Mouse (Mus musculus) E14TG2a.4 (cell line): Measurements from ENCODE around the gene Rtel1.
A peak's percentile ranks its signal among the peaks of the same experiment; 100 is the strongest.
"Not testable (repeated sequence)": the region's sequence is repeated elsewhere in the genome, so short reads cannot be mapped to it uniquely, and the experiment has no call there.

Experiments
- H3K27me3 ChIP-seq: 2 replicates; pipeline ENCODE4 v1.6.1; 2014; ENCODE audit warnings: low read length, control low read depth; ENCODE audit not compliant: insufficient read depth
- H3K36me3 ChIP-seq: 2 replicates; pipeline ENCODE4 v1.6.1; 2014; ENCODE audit warnings: low read length, control low read depth; ENCODE audit not compliant: insufficient read depth
- H3K4me1 ChIP-seq: replicated peaks from 2 replicates; pipeline ENCODE4 v1.6.1; 2014; ENCODE audit warnings: low read depth, low read length, control low read depth
- H3K4me3 ChIP-seq: replicated peaks from 2 replicates; pipeline ENCODE4 v1.5.1; 2014; ENCODE audit warnings: mild to moderate bottlenecking, low read length
- H3K9me3 ChIP-seq: 2 replicates; pipeline ENCODE4 v1.6.1; 2014; ENCODE audit warnings: low read length, control low read depth
- CTCF ChIP-seq: conservative IDR thresholded peaks from 2 replicates; pipeline ENCODE4 v1.5.1; 2014; ENCODE audit warnings: low read length
- NANOG ChIP-seq: IDR thresholded peaks from 2 replicates; pipeline ENCODE4 v1.6.1; 2014; ENCODE audit warnings: borderline replicate concordance, low read length, mixed read lengths
- POU5F1 ChIP-seq: IDR thresholded peaks from 2 replicates; pipeline ENCODE4 v1.6.1; 2014; ENCODE audit warnings: low read length, borderline replicate concordance

The Rtel1 gene

DNA sequence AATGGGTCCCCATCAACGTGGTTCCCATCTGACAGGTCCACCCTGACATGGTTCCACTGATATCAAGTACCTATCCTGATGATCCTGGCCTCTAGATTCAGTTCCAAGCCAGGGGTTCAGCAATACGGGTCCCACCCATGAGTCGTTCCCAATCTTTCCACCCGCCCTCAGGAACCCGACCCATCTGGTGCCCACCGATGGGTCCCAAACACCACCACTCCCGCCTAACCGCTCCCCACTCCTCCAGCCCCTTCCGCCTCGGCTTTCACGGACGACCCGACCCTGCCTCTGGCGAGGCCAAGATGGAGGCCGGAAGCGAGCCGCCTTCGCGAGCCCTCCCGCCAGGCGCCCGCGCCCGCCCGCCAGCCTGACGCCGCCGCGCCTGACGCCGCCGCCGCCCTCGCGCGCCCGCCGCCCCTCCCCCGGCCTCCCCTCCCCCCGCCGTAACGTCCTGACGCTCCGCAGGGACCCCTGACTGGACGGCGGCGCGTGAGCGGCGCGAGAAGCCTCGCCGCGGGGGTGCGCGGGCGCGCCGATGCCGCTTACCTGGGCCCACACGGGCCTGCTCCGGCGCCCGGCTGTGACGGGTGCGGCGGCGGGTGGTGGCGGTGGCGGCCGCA, 32.1 kb upstream of the Rtel1 start:
- peaks cover 29% of the 10 kb centered on the region for H3K36me3 ChIP-seq
- no peaks in the 10 kb centered on the region for H3K27me3 ChIP-seq
- peaks cover 59% of the 10 kb centered on the region for H3K4me1 ChIP-seq
- H3K4me3 ChIP-seq: peak overlapping the region; percentile 91
- TF ChIP-seq POU5F1 (no peak), NANOG (no peak), CTCF (no peak)
- no peaks in the 10 kb centered on the region for H3K9me3 ChIP-seq

DNA sequence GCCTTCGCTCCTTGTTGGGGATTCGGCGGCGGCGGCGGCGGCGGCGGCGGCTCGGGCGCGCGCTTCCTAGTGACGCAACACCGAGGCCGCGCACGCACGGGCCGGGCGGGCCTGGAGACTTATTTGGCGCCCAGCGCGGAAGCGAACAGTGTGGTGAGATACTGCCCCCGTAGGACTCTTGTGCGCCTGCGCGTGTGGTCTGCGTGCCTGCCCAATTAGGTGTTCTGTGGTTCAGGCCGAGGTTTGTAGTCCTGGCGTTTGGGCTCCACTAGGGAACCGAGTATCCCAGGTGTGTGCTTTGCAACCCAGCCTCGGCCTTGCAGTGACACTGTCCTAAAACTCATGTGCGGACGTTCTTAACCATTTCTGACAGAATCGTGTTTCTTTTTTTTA, 31.6 kb upstream of the Rtel1 start, which contains the start of gene Gmeb2:
Gene Gmeb2, minus strand, starts transcription at position 78 of the 393 bp plus-strand sequence.
- Histone ChIP-seq H3K4me3 (peak within 1 kb of the TSS; percentile 91), H3K4me1 (peaks cover 55% of the 10 kb centered on the region), H3K36me3 (peaks cover 27% of the 10 kb centered on the region)
- H3K27me3 ChIP-seq, H3K9me3 ChIP-seq: not testable (repeated sequence)

DNA sequence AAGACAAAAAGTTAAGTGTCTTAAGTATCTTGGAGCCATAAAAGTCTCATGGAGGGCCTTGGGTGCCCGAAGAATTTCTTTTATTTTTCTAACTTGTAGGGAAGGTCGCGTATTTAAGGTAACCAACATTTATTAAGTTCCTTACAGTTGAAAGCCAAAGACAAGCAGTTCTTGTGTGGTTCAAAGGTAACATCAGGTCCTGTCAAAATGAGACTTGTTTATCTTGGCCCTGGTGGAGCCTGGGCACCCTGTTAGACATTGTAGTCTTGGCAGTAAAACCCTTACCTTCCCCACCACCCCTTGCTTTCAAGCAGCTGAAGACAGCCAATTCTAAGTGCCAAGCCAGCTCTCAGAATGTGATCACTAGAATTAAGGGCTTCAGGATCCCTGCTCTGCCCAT, 30.8 kb upstream of the Rtel1 start:
- H3K4me1 ChIP-seq: peaks cover 49% of the 10 kb centered on the region
- peak overlapping the region; percentile 91 for H3K4me3 ChIP-seq
- no peaks in the 10 kb centered on the region for H3K9me3 ChIP-seq
- TF ChIP-seq POU5F1: no peak
- TF ChIP-seq CTCF: no peak
- no peak for TF ChIP-seq NANOG
- H3K36me3 ChIP-seq: peaks cover 22% of the 10 kb centered on the region
- H3K27me3 ChIP-seq: no peaks in the 10 kb centered on the region

DNA sequence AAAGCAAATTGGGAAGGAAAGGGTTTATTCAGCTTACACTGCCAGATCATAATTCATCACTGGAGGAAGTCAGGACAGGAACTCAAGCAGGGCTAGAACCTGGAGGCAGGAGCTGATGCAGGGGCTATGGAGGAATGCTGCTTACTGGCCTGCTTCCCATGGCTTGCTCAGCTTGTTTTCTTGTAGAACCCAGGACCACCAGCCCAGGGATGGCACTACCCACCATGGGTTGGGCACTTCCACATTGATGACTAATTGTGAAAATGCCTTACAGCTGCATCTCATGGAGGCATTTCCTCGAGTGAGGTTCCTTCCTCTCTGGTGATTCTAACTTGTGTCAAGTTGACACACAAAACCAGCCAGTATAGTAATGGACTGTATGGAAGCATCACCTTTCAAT, 28.6 kb upstream of the Rtel1 start:
- peaks cover 33% of the 10 kb centered on the region for H3K4me1 ChIP-seq
- peaks cover 21% of the 10 kb centered on the region for H3K36me3 ChIP-seq
- no peak overlapping the region for H3K4me3 ChIP-seq
- no peaks in the 10 kb centered on the region for H3K9me3 ChIP-seq
- no peaks in the 10 kb centered on the region for H3K27me3 ChIP-seq
- TF ChIP-seq NANOG: no peak
- TF ChIP-seq POU5F1: no peak
- TF ChIP-seq CTCF: no peak

DNA sequence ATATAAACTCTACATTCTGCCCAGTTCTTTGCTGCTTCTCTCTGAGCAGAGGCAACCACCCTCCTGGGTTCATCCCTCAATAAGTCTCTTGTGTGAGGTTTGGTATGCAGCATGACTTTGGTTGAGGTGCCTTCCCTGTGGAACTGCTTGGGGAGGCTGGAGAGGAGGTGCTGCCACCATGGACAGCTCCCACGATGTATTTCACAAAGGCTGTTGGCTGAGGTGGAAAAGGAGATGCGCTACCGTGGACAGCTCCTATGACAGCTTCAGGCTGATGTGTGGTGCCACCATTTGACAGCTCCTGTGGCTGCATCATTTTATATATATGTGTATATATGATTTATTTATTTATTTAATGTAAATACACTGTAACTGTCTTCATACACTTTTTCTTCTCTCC, 17.5 kb upstream of the Rtel1 start:
- no peaks in the 10 kb centered on the region for H3K9me3 ChIP-seq
- H3K27me3 ChIP-seq: peaks cover 23% of the 10 kb centered on the region
- H3K36me3 ChIP-seq: peaks cover 18% of the 10 kb centered on the region
- no peak for TF ChIP-seq CTCF
- no peak for TF ChIP-seq NANOG
- TF ChIP-seq POU5F1: no peak
- peaks cover 14% of the 10 kb centered on the region for H3K4me1 ChIP-seq
- H3K4me3 ChIP-seq: no peak overlapping the region

DNA sequence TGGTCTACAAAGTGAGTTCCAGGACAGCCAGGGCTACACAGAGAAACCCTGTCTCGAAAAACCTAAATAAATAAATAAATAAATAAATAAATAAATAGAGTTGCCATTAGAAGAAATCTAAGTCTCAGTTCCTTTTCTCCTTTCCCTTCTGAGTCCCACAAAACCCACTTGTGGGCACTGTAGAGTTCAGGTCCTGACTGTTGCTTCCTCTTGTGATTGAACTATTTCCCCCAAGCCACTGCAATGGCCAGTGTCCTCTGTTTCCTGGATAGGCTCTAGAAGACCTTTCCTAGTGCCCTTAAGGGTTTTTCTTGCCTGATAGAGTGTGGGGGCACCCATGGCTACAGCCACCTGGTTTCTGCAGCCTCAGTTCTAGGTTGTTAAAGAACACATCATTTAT, 14.6 kb upstream of the Rtel1 start:
- H3K4me3 ChIP-seq: no peak overlapping the region
- H3K4me1 ChIP-seq: peaks cover 32% of the 10 kb centered on the region
- H3K9me3 ChIP-seq: no peaks in the 10 kb centered on the region
- peaks cover 21% of the 10 kb centered on the region for H3K36me3 ChIP-seq
- H3K27me3 ChIP-seq: peaks cover 34% of the 10 kb centered on the region
- TF ChIP-seq NANOG: no peak
- no peak for TF ChIP-seq POU5F1

DNA sequence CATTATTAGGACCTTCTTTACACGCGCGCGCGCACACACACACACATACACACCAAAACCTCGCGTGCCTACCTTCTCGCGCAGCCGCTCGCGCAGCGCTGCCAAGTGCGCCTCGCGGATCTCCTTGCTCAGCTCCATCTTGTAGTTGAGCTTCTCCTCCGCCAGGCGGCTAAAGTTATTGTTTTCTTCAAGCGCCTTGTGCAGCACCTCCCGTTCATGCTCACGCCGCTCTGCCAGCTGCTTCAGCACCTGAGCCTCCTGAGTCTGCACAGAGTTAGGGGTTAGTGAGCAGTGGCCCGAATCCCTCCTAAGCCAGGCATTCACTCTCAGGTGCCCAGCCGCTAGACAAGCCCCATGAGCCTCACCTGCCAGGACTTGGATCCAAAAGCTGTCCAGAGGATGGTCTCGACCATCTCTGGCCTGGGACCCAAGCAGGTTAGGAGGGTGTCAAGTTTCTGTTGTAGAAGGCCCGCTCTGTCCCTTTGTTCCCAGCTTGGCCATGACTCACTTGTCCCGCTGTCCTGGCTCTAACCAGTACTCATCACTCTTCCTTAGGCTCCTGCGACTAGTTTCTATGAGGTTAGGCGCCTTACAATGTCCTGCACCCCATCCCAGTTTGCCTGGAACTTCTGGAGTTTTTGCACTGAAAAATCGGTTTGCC, 12.3 kb upstream of the Rtel1 start:
- H3K9me3 ChIP-seq: no peaks in the 10 kb centered on the region
- TF ChIP-seq CTCF (peak; percentile 43), POU5F1 (no peak)
- peak overlapping the region; percentile 55 for H3K4me3 ChIP-seq
- peaks cover 44% of the 10 kb centered on the region for H3K4me1 ChIP-seq
- H3K27me3 ChIP-seq: peaks cover 34% of the 10 kb centered on the region
- H3K36me3 ChIP-seq: 0 out of 2 replicates have a peak, but pooled peaks cover 7% of the 10 kb centered on the region

DNA sequence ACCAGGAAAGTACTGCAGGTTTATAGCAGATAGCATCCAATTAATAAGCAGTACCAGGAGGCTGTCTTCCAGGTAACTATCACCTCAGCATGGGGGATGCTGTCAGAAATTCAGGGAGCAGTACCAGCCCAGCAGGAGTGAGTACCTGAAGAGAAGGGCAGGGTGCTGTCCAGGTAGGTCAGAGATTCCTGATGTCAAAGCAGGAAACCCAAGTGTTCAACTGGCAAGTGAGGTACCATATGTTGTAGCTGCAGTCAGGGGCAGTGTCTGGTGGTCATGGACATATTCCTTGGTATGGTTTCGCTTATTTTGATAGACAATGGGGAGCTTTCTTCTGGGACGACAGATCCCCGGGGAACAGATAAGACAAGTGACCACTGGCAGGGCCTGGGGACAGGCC, 7.1 kb upstream of the Rtel1 start:
- H3K9me3 ChIP-seq: no peaks in the 10 kb centered on the region
- peaks cover 52% of the 10 kb centered on the region for H3K4me1 ChIP-seq
- H3K36me3 ChIP-seq: 0 out of 2 replicates have a peak, but pooled peaks cover 3% of the 10 kb centered on the region
- no peak for TF ChIP-seq CTCF
- TF ChIP-seq NANOG: no peak
- H3K27me3 ChIP-seq: peaks cover 21% of the 10 kb centered on the region
- H3K4me3 ChIP-seq: peak overlapping the region; percentile 82

DNA sequence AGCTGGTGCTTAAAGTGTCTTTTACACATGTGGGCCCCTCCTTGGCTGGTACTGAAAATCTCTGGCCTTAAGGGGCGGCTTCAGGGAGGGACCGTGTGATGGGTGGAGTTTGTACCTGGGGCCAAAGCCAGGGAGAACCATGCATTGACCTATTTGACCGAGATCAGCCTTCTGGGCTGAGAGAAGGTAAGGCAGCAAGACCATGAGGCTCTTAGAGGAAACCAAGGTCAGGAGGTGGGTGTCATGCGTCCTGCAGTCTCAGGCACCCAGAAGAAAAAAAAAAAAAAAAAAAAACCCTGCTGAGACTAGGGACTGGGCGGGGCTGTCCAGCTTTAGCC, 6.6 kb upstream of the Rtel1 start:
- H3K4me1 ChIP-seq: peaks cover 47% of the 10 kb centered on the region
- TF ChIP-seq NANOG: no peak
- TF ChIP-seq POU5F1: no peak
- no peak for TF ChIP-seq CTCF
- 0 out of 2 replicates have a peak, but pooled peaks cover 3% of the 10 kb centered on the region for H3K36me3 ChIP-seq
- H3K4me3 ChIP-seq: peak overlapping the region; percentile 82
- H3K9me3 ChIP-seq: no peaks in the 10 kb centered on the region
- H3K27me3 ChIP-seq: peaks cover 20% of the 10 kb centered on the region
